Comparison of ENCODE assay signal across 8 mouse cellular contexts in genomic region chr11:100848789-100849379, GRCm38 (mm10). TPM values are rescaled to one million over a fixed set of nuclear protein-coding genes. Genes with fewer than 3 reads are reported as not detected.
DNase-seq lines count a peak whose midpoint lies in the region; ATAC-seq and TF ChIP-seq lines count a peak whose summit lies in the region.
"Had no signal": no experiment of that assay in that cellular context is flagged by ENCODE, and none has a peak within 500 bp of the region (broad histone marks: within the 10 kb centered on the region; RNA-seq: fewer than 3 reads in every experiment).

No protein-coding gene starts in this region.

- H3K4me1 ChIP-seq in spleen, adult 2 months (ENCODE audit: control insufficient read depth, insufficient read depth, insufficient read length): no peaks in the 10 kb centered on the region; the same call in 1 of the 2 replicates
- peaks cover 20% of the 10 kb centered on the region for H3K4me1 ChIP-seq in forebrain, embryonic 13.5 days
- peaks cover 26% of the 10 kb centered on the region for H3K4me1 ChIP-seq in liver, embryonic 11.5 days (replicated peaks; ENCODE audit: control insufficient read depth, insufficient read depth, low read length)
- peaks cover 24% of the 10 kb centered on the region for H3K4me1 ChIP-seq in stomach, embryonic 16.5 days (ENCODE audit: control insufficient read depth, insufficient read depth, low read length)

- no peak for ATAC-seq in forebrain, embryonic 13.5 days
- no peak for ATAC-seq in liver, embryonic 11.5 days (replicated peaks; ENCODE audit: low FRiP score)
- ATAC-seq in stomach, embryonic 16.5 days (ENCODE audit: insufficient read depth, low FRiP score): no peak
- ATAC-seq in inflammation-experienced regulatory T-cells, adult 6 months: no peak

- 51% methylated on average over 6 of the region's 6 CpGs for WGBS in spleen, adult 2 months
- 64% methylated on average over 6 of the region's 6 CpGs for WGBS in forebrain, embryonic 13.5 days
- 48% methylated on average over 6 of the region's 6 CpGs for WGBS in liver, embryonic 11.5 days
- 61% methylated on average over 6 of the region's 6 CpGs for WGBS in stomach, embryonic 16.5 days

- no peaks in the 10 kb centered on the region for H3K36me3 ChIP-seq in spleen, adult 2 months (ENCODE audit: control insufficient read depth, insufficient read depth, low read length)
- H3K36me3 ChIP-seq in forebrain, embryonic 13.5 days (ENCODE audit: poor library complexity, severe bottlenecking): no peaks in the 10 kb centered on the region
- no peaks in the 10 kb centered on the region for H3K36me3 ChIP-seq in liver, embryonic 11.5 days (ENCODE audit: control insufficient read depth, insufficient read depth, low read length)
- no peaks in the 10 kb centered on the region for H3K36me3 ChIP-seq in stomach, embryonic 16.5 days (ENCODE audit: control insufficient read depth, insufficient read depth, low read length)

- no peak overlapping the region for H3K27ac ChIP-seq in spleen, adult 2 months (ENCODE audit: insufficient read depth, low read length)
- H3K27ac ChIP-seq in forebrain, embryonic 13.5 days: no peak overlapping the region
- peak overlapping the region; percentile 94; the same call in 1 of the 2 replicates for H3K27ac ChIP-seq in liver, embryonic 11.5 days (ENCODE audit: low read depth, low read length)
- H3K27ac ChIP-seq in stomach, embryonic 16.5 days (ENCODE audit: low read length): no peak overlapping the region

- peak overlapping the region; percentile 90; the same call in 1 of the 2 replicates for H3K9ac ChIP-seq in forebrain, embryonic 13.5 days
- H3K9ac ChIP-seq in liver, embryonic 11.5 days (ENCODE audit: low read depth, low read length): peak overlapping the region; percentile 98
- peak overlapping the region; percentile 98 for H3K9ac ChIP-seq in stomach, embryonic 16.5 days (ENCODE audit: low read length)

- DNase-seq in spleen, adult 2 months (ENCODE audit: low read depth in 1 of 2, low spot score in 2 of 2): no peak
- no peak for DNase-seq in spleen, postnatal 4 days (ENCODE audit: low spot score in 2 of 2)
- no peak for DNase-seq in liver, embryonic 11.5 days (ENCODE audit: low spot score)
- DNase-seq in testis, postnatal 10 days (ENCODE audit: low spot score): no peak
- DNase-seq: adrenal gland, adult 8-10 months had no signal

- TF ChIP-seq CTCF in spleen, adult 2 months (IDR thresholded peaks at IDR 0.05; ENCODE audit: extremely low read depth, insufficient read depth, insufficient read length, insufficient replicate concordance): no peak

- peak overlapping the region; percentile 89; the same call in 1 of the 2 replicates for H3K4me3 ChIP-seq in spleen, adult 2 months (ENCODE audit: extremely low read depth, insufficient read depth, insufficient read length)
- H3K4me3 ChIP-seq in forebrain, embryonic 13.5 days: peak overlapping the region; percentile 82
- peak overlapping the region; percentile 94 for H3K4me3 ChIP-seq in liver, embryonic 11.5 days (ENCODE audit: low read depth, low read length)
- H3K4me3 ChIP-seq in stomach, embryonic 16.5 days (replicated peaks; ENCODE audit: low read length): peak overlapping the region; percentile 95

- H3K27me3 ChIP-seq in spleen, adult 2 months (ENCODE audit: control insufficient read depth, insufficient read depth, low read length): no peaks in the 10 kb centered on the region
- H3K27me3 ChIP-seq in forebrain, embryonic 13.5 days: peaks cover 17% of the 10 kb centered on the region
- H3K27me3 ChIP-seq in liver, embryonic 11.5 days (replicated peaks; ENCODE audit: control insufficient read depth, insufficient read depth, low read length): no peaks in the 10 kb centered on the region; the same call in 1 of the 2 replicates
- no peaks in the 10 kb centered on the region for H3K27me3 ChIP-seq in stomach, embryonic 16.5 days (ENCODE audit: control insufficient read depth, insufficient read depth, low read length)

- TF ChIP-seq POLR2A in spleen, adult 2 months (IDR thresholded peaks at IDR 0.05; ENCODE audit: low read depth, low read length): no peak

- no peaks in the 10 kb centered on the region for H3K9me3 ChIP-seq in forebrain, embryonic 13.5 days (replicated peaks)
- no peaks in the 10 kb centered on the region for H3K9me3 ChIP-seq in liver, embryonic 11.5 days (ENCODE audit: control insufficient read depth, low read length)
- no peaks in the 10 kb centered on the region for H3K9me3 ChIP-seq in stomach, embryonic 16.5 days (replicated peaks; ENCODE audit: control insufficient read depth, low read length)

- peak overlapping the region; percentile 92 for H3K4me2 ChIP-seq in forebrain, embryonic 13.5 days
- peak overlapping the region; percentile 77 for H3K4me2 ChIP-seq in liver, embryonic 11.5 days
- H3K4me2 ChIP-seq in stomach, embryonic 16.5 days (ENCODE audit: low read depth, low read length): peak overlapping the region; percentile 78

RNA-seq across cellular contexts. Expression of gene Stat5b, which starts 1.6 kb away (rescaled TPM):
- polyA plus RNA-seq in spleen, adult 2 months (2012; rRNA removed): 33.2 and 45.2 TPM in 2 replicates
- 11.1 and 14.0 TPM in 2 replicates for polyA plus RNA-seq in forebrain, embryonic 13.5 days (2015; fragmentation: Nextera tagmentation; extraction: Ambion mirVana)
- 46.0 and 50.1 TPM in 2 replicates for polyA plus RNA-seq in liver, embryonic 11.5 days (2014; fragmentation: Nextera tagmentation; extraction: Ambion mirVana)
- polyA plus RNA-seq in stomach, embryonic 16.5 days (2015; fragmentation: Nextera tagmentation; extraction: Ambion mirVana): 26.2 and 27.4 TPM in 2 replicates
- 10 to 100 TPM; 25.2 to 40.4 (median 33.7) TPM for polyA plus RNA-seq in inflammation-experienced regulatory T-cells, adult 6 months (2017; shearing (Covaris generic))

RNA-seq across cellular contexts. Expression of gene Stat5a, which starts 10.3 kb away (rescaled TPM):
- 24.7 and 35.7 TPM in 2 replicates for polyA plus RNA-seq in spleen, adult 2 months (2012; rRNA removed)
- 0.85 and 1.2 TPM in 2 replicates for polyA plus RNA-seq in forebrain, embryonic 13.5 days (2015; fragmentation: Nextera tagmentation; extraction: Ambion mirVana)
- polyA plus RNA-seq in liver, embryonic 11.5 days (2014; fragmentation: Nextera tagmentation; extraction: Ambion mirVana): 26.3 and 27.8 TPM in 2 replicates
- polyA plus RNA-seq in stomach, embryonic 16.5 days (2015; fragmentation: Nextera tagmentation; extraction: Ambion mirVana): 12.0 and 14.0 TPM in 2 replicates
- polyA plus RNA-seq in inflammation-experienced regulatory T-cells, adult 6 months (2017; shearing (Covaris generic)): 10 to 100 TPM; 31.2 to 34.1 (median 31.3) TPM
